Mouse (Mus musculus): ENCODE results near the gene Epas1. TPM values are rescaled to one million over a fixed set of nuclear protein-coding genes. Genes with fewer than 3 reads are reported as not detected.

Epas1 gene
- total RNA-seq, 4 experiments from 2014 or later: 241 to 287 (median 262) TPM

GRCm38 (mm10) chr17:86787805-86788204 is 34.3 kb downstream of the Epas1 start:
- DNase-seq (ENCODE audit: low spot score): no peak

- DNase-seq (ENCODE audit: low spot score): no peak
Observed at GRCm38 (mm10) chr17:86788316-86788715, 34.8 kb downstream of the Epas1 start.

- DNase-seq (ENCODE audit: low spot score): no peak
Observed at GRCm38 (mm10) chr17:86791925-86792324, 38.4 kb downstream of the Epas1 start.

GRCm38 (mm10) chr17:86795773-86796172 is 42.3 kb downstream of the Epas1 start:
- no peak for DNase-seq (ENCODE audit: low spot score)

- no peak for DNase-seq (ENCODE audit: low spot score)
Observed at GRCm38 (mm10) chr17:86797031-86797430, 43.5 kb downstream of the Epas1 start.

- no peak for DNase-seq (ENCODE audit: low spot score)
Observed at GRCm38 (mm10) chr17:86798460-86798859, 45.0 kb downstream of the Epas1 start.

GRCm38 (mm10) chr17:86798951-86799350 is 45.5 kb downstream of the Epas1 start:
- no peak for DNase-seq (ENCODE audit: low spot score)

- peak; percentile 74 for DNase-seq (ENCODE audit: low spot score)
Observed at GRCm38 (mm10) chr17:86800535-86800934, 47.0 kb downstream of the Epas1 start.

GRCm38 (mm10) chr17:86801213-86801815 is 47.8 kb downstream of the Epas1 start:
- DNase-seq (ENCODE audit: low spot score): peak; percentile 76

- DNase-seq (ENCODE audit: low spot score): peak; percentile 65
Observed at GRCm38 (mm10) chr17:86801876-86802275, 48.4 kb downstream of the Epas1 start.

- peak; percentile 86 for DNase-seq (ENCODE audit: low spot score)
Observed at GRCm38 (mm10) chr17:86802351-86802985, 49.0 kb downstream of the Epas1 start.

- no peak for DNase-seq (ENCODE audit: low spot score)
Observed at GRCm38 (mm10) chr17:86803147-86803546, 49.6 kb downstream of the Epas1 start.

- no peak for DNase-seq (ENCODE audit: low spot score)
Observed at GRCm38 (mm10) chr17:86803653-86804052, 50.2 kb downstream of the Epas1 start.

- DNase-seq (ENCODE audit: low spot score): peak; percentile 64
Observed at GRCm38 (mm10) chr17:86812029-86812428, 58.5 kb downstream of the Epas1 start.

GRCm38 (mm10) chr17:86814320-86814719 is 60.8 kb downstream of the Epas1 start:
- DNase-seq (ENCODE audit: low spot score): no peak

GRCm38 (mm10) chr17:86815016-86815865 is 61.7 kb downstream of the Epas1 start:
- no peak for DNase-seq (ENCODE audit: low spot score)

- DNase-seq (ENCODE audit: low spot score): no peak
Observed at GRCm38 (mm10) chr17:86822017-86822737, 68.7 kb downstream of the Epas1 start.

GRCm38 (mm10) chr17:86824502-86825162 is 71.1 kb downstream of the Epas1 start:
- no peak for DNase-seq (ENCODE audit: low spot score)

GRCm38 (mm10) chr17:86825163-86825902 is 71.8 kb downstream of the Epas1 start:
- no peak for DNase-seq (ENCODE audit: low spot score)

GRCm38 (mm10) chr17:86826376-86826775 is 72.9 kb downstream of the Epas1 start:
- DNase-seq (ENCODE audit: low spot score): no peak
